Mouse (Mus musculus): Measurements from ENCODE around the gene Smyd2. TPM values are rescaled to one million over a fixed set of nuclear protein-coding genes. Genes with fewer than 3 reads are reported as not detected.

Smyd2 gene
- total and polyA plus RNA-seq, 3 experiments = 79.9 to 119 (median 84.7) TPM

GRCm38 (mm10) chr1:189846319-189846718, 75.8 kb downstream of the Smyd2 start:
- H3K27me3 ChIP-seq (replicated peaks) = no peaks in the 10 kb centered on the region
- in situ Hi-C loops (cut with MboI; ENCODE audit: low pct_ligation_motif_present, low pct_unique_long_range_greater_than_20kb, low sequenced_read_pairs) = no loop called here
- DNase-seq (ENCODE audit: extremely low read depth) = no peak
- H3K4me3 ChIP-seq (replicated peaks in 1 of 3; ENCODE audit: low read depth in 2 of 3, low read length in 2 of 3, poor library complexity in 1 of 3) = no peak overlapping the region
- no peak overlapping the region for H3K9ac ChIP-seq (ENCODE audit: insufficient read depth, low read depth)
- no peak for TF ChIP-seq USF2 (conservative IDR thresholded peaks at IDR 0.05; ENCODE audit: low read depth, low read length)
- no peak for TF ChIP-seq SMC3 (IDR thresholded peaks at IDR 0.05; ENCODE audit: low read depth, low read length)
- no peak for TF ChIP-seq ZC3H11A (IDR thresholded peaks at IDR 0.05; ENCODE audit: low read depth, low read length)
- no peak for TF ChIP-seq CHD2 (IDR thresholded peaks at IDR 0.05; ENCODE audit: low read length)
- no peak for TF ChIP-seq GABPA (IDR thresholded peaks at IDR 0.05; ENCODE audit: insufficient replicate concordance, low read depth, low read length)
- TF ChIP-seq CTCF (conservative IDR thresholded peaks at IDR 0.05 in 1 of 2, IDR thresholded peaks at IDR 0.05 in 1 of 2; ENCODE audit: low read depth in 2 of 2, low read length in 2 of 2) = no peak
- no peak for TF ChIP-seq USF1 (IDR thresholded peaks at IDR 0.05; ENCODE audit: low read depth, low read length)
- TF ChIP-seq E2F4 (IDR thresholded peaks at IDR 0.05; ENCODE audit: insufficient replicate concordance, low read depth, low read length) = no peak
- TF ChIP-seq IRF4 (IDR thresholded peaks at IDR 0.05; ENCODE audit: low read depth, low read length) = no peak
- TF ChIP-seq CHD1 (IDR thresholded peaks at IDR 0.05; ENCODE audit: low read depth, low read length) = no peak
- no peak for TF ChIP-seq BHLHE40 (IDR thresholded peaks at IDR 0.05; ENCODE audit: low read depth, low read length)
- no peak for TF ChIP-seq HCFC1 (IDR thresholded peaks at IDR 0.05; ENCODE audit: low read depth, low read length)
- no peaks in the 10 kb centered on the region for H3K79me2 ChIP-seq (replicated peaks; ENCODE audit: control insufficient read depth, extremely low read depth, insufficient read depth, poor library complexity, severe bottlenecking)
- dilution Hi-C loops (cut with MboI; ENCODE audit: extremely low pct_ligation_motif_present, extremely low pct_unique_long_range_greater_than_20kb, low sequenced_read_pairs) = no loop called here
- no peak overlapping the region for H3K4me2 ChIP-seq (ENCODE audit: insufficient read depth, low read depth, poor library complexity, severe bottlenecking)
- no peaks in the 10 kb centered on the region for H3K36me3 ChIP-seq (replicated peaks in 1 of 2; ENCODE audit: control insufficient read depth in 1 of 2, insufficient read depth in 1 of 2, low read length in 1 of 2)
- no peak overlapping the region for H3K27ac ChIP-seq (ENCODE audit: insufficient read depth, low read depth)
- H3K9me3 ChIP-seq (replicated peaks; ENCODE audit: low read length) = peaks cover 2% of the 10 kb centered on the region
- peaks cover 2 to 10% of the 10 kb centered on the region in 2 experiments; a peak in 2 of 4 replicates for H3K4me1 ChIP-seq (ENCODE audit: control insufficient read depth in 1 of 2, insufficient read depth in 2 of 2)

- Histone ChIP-seq H3K27ac (ENCODE audit: insufficient read depth, low read depth) (no peak overlapping the region), H3K27me3 (replicated peaks) (no peaks in the 10 kb centered on the region), H3K4me2 (ENCODE audit: insufficient read depth, low read depth, poor library complexity, severe bottlenecking) (no peak overlapping the region), H3K9ac (ENCODE audit: insufficient read depth, low read depth) (no peak overlapping the region), H3K4me3 (replicated peaks in 1 of 3; ENCODE audit: low read depth in 2 of 3, low read length in 2 of 3, poor library complexity in 1 of 3) (no peak overlapping the region), H3K9me3 (replicated peaks; ENCODE audit: low read length) (no peaks in the 10 kb centered on the region), H3K4me1 (ENCODE audit: control insufficient read depth in 1 of 2, insufficient read depth in 2 of 2) (peaks cover 9 to 17% of the 10 kb centered on the region in 2 experiments), H3K79me2 (replicated peaks; ENCODE audit: control insufficient read depth, extremely low read depth, insufficient read depth, poor library complexity, severe bottlenecking) (no peaks in the 10 kb centered on the region), H3K36me3 (replicated peaks in 1 of 2; ENCODE audit: control insufficient read depth in 1 of 2, insufficient read depth in 1 of 2, low read length in 1 of 2) (no peaks in the 10 kb centered on the region)
- dilution Hi-C loops (cut with MboI; ENCODE audit: extremely low pct_ligation_motif_present, extremely low pct_unique_long_range_greater_than_20kb, low sequenced_read_pairs) = no loop called here
- no peak for DNase-seq (ENCODE audit: extremely low read depth)
- TF ChIP-seq SMC3 (IDR thresholded peaks at IDR 0.05; ENCODE audit: low read depth, low read length) = no peak
- TF ChIP-seq NELFE (IDR thresholded peaks at IDR 0.05; ENCODE audit: low read depth, low read length) = no peak
- no peak for TF ChIP-seq KAT2A (IDR thresholded peaks at IDR 0.05; ENCODE audit: insufficient replicate concordance, low read length)
- TF ChIP-seq RAD21 (IDR thresholded peaks at IDR 0.05; ENCODE audit: low read depth, low read length) = no peak
- no peak for TF ChIP-seq ELF1 (IDR thresholded peaks at IDR 0.05; ENCODE audit: low read depth, low read length)
- in situ Hi-C loops (cut with MboI; ENCODE audit: low pct_ligation_motif_present, low pct_unique_long_range_greater_than_20kb, low sequenced_read_pairs) = no loop called here
These were observed 88.0 kb downstream of the Smyd2 start for GRCm38 (mm10) chr1:189834166-189834565.
